Mouse (Mus musculus) adrenal gland, postnatal 36 days (tissue): ENCODE data around the gene Nckap1l. TPM values are rescaled to one million over a fixed set of nuclear protein-coding genes. Genes with fewer than 3 reads are reported as not detected.

Experiments
- DNase-seq, 2 experiments: peaks; one replicate each; pipeline ENCODE4 v3.0.0; 2021; ENCODE audit warnings: mixed read lengths in 1 of 2
- total RNA-seq, 2 experiments: library from RNA; stranded (reverse); gene quantifications; 2 replicates each; pipeline ENCODE4 v1.2.3; 2021

The Nckap1l gene
- total RNA-seq, 2 experiments from 2014 or later: 4.1 to 5.5 TPM

DNA sequence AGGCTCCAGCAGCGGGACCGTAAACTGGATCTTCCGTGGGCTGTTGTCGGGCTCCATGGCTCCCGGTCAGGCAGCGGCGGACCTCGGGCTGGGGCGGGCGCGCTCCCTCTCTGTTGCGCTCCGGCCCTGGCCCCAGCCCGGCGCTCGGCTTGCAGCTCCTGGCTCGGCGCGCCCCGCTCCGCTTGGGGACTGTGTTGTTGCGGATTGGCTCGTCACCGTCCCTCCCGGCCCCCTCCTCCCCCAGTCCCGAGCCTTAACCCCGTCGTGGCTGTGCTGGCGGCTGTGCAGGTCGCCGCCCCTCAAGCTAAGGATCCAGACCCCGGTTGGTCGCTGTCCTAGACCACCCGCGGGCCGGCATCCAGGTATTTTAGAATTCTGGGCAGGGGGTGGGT is 84.2 kb downstream of the Nckap1l start, which contains the start of gene Ppp1r1a:
Ppp1r1a (minus strand) TSS at position 182 of the 392 bp plus-strand sequence.
- peak; percentile 64 to 74 for DNase-seq

DNA sequence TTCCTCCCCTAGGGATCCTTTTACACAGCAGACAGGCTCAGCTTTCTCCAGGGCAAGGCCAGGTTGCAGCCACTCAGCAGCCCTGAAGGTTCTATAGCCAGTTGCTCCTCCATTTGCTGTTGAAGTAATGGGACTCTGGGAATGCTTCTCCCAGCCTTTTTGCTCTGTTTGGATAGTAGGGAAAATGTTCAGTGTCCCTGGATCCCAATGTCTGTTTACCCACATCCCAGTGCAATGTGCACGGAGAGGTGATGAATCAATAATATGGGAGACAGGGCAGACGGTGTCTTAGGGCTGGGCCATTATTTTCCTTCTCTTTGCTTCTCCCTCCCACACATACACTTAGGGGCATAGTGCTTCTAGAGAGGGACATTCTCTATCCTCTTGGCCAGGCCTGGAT is 85.7 kb downstream of the Nckap1l start:
- no peak for DNase-seq

DNA sequence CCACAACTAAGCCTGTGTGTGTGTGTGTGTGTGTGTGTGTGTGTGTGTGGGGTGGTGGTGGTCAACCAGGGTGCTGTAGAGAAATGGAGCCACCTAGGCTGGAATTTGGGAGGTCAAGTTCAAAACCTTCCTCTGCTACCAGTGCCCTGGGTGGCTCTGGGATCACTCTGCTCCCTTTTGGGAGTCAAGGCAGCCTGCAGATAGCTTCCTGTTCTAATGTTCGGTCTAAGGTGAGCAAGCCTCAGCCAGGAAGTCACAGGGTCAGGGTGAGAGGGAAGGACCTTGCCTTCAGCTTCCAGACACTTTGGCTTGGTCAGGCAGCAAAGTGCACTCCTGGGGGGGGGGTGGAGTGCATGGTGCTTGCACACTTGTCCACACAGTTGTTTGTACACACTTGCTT is 87.1 kb downstream of the Nckap1l start:
- no peak for DNase-seq

DNA sequence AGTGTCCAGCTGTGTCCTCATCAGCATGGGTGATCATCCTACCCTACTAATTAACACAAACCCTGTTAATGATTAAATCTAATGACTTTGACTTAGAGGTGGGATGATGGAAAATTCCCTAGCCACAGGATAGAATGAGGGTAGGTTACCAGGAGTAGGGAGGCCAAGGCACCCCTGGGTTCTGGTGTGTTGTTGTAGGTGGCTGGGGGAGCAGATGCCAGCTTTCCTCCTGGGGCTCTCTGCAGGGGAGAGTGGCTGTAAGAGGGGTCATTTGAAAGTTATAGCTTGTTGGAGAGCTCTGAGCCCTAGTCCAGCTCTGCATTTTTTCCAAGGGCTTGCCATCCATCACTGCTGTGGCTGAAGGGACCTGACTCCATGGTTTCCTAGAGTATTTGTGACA is 88.9 kb downstream of the Nckap1l start:
- DNase-seq: no peak

DNA sequence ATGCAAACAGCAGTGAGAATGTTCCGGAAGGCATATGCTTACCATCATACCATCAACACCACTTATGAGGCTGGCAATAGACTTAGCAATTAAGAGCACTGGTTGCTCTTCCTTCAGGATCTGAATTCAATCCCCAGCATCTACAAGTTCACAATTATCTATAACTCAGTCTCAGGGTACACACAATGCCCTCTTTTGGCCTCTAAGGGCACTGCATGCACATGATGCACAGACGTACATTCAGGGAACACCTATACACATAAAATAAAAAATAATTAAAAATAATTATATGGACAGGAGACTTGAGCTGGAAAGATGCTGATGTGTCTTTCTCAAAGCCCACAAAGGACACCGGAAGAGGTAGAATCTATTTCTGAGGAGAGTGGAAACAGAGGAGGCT is 94.4 kb downstream of the Nckap1l start:
- no peak for DNase-seq

Other genes starting within 250 kb of the Nckap1l start
- gene Cbx5, start 214.0 kb upstream of the Nckap1l start, total RNA-seq: 10 to 100 TPM; 79.0 to 82.6 TPM
- 100 to 1,000 TPM; 193 to 199 TPM for gene Hnrnpa1, start 213.4 kb upstream of the Nckap1l start, total RNA-seq
- under 1 TPM; 0.16 to 0.43 TPM for gene Nfe2, start 195.4 kb upstream of the Nckap1l start, total RNA-seq
- 100 to 1,000 TPM; 144 to 150 TPM for gene Copz1, start 181.1 kb upstream of the Nckap1l start, total RNA-seq
- not detected for gene Gpr84, start 143.2 kb upstream of the Nckap1l start, total RNA-seq
- 10 to 100 TPM; 11.8 to 13.3 TPM for gene Zfp385a, start 113.7 kb upstream of the Nckap1l start, total RNA-seq
- gene Itga5, start 87.0 kb upstream of the Nckap1l start, total RNA-seq: 10 to 100 TPM; 37.0 to 37.4 TPM
- gene Gtsf1, start 23.3 kb upstream of the Nckap1l start, total RNA-seq: not detected
- not detected for gene Gtsf2, start 5.3 kb upstream of the Nckap1l start, total RNA-seq
- gene Pde1b, start 49.2 kb downstream of the Nckap1l start, total RNA-seq: 1 to 10 TPM; 2.5 to 8.7 TPM
- 10 to 100 TPM; 16.6 to 19.9 TPM for gene Ppp1r1a, start 84.2 kb downstream of the Nckap1l start, total RNA-seq
- gene Glycam1, start 111.3 kb downstream of the Nckap1l start, total RNA-seq: not detected